Mouse (Mus musculus): ENCODE measurements at regions not wholly inside any gene's neighbourhood (a gene's known extent, or its start where the extent isn't known, plus 50 kb on each side); places are given as distances from the start of the nearest gene placed in this dataset.

GRCm38 (mm10) chr7:73614840-73615555 lies 73.4 kb upstream of the Chd2 start:
- Histone ChIP-seq H3K27ac (peak overlapping the region; percentile 99), H3K4me3 (no peak overlapping the region)
- no peak for TF ChIP-seq CTCF (IDR thresholded peaks at IDR 0.05)
- intact Hi-C loops (cut with DNase I), result no loop called here
- no peak for DNase-seq

- peak overlapping the region; percentile 99 for H3K27ac ChIP-seq
- intact Hi-C loops (cut with DNase I), result no loop called here
- DNase-seq, result no peak
- TF ChIP-seq CTCF (IDR thresholded peaks at IDR 0.05), result no peak
- no peak overlapping the region for H3K4me3 ChIP-seq
Observed at GRCm38 (mm10) chr7:73614341-73614740, 72.7 kb upstream of the Chd2 start.

- DNase-seq, result no peak
- Histone ChIP-seq H3K27ac (peak overlapping the region; percentile 99), H3K4me3 (no peak overlapping the region)
- no peak for TF ChIP-seq CTCF (IDR thresholded peaks at IDR 0.05)
- intact Hi-C loops (cut with DNase I), result no loop called here
Observed at GRCm38 (mm10) chr7:73612752-73613092, 71.1 kb upstream of the Chd2 start.

GRCm38 (mm10) chr7:73611866-73612751 lies 70.5 kb upstream of the Chd2 start:
- no peak overlapping the region for H3K4me3 ChIP-seq
- H3K27ac ChIP-seq, result no peak overlapping the region; the same call in 1 of the 2 replicates
- TF ChIP-seq CTCF (IDR thresholded peaks at IDR 0.05), result no peak
- no peak for DNase-seq
- intact Hi-C loops (cut with DNase I), result no loop called here

- intact Hi-C loops (cut with DNase I), result no loop called here
- DNase-seq, result no peak
- no peak for TF ChIP-seq CTCF (IDR thresholded peaks at IDR 0.05)
- Histone ChIP-seq H3K27ac (peak overlapping the region; percentile 95), H3K4me3 (peak overlapping the region; percentile 66)
Observed at GRCm38 (mm10) chr7:73608804-73609275, 67.2 kb upstream of the Chd2 start.

GRCm38 (mm10) chr7:73608070-73608803 lies 66.6 kb upstream of the Chd2 start:
- Histone ChIP-seq H3K27ac (peak overlapping the region; percentile 95), H3K4me3 (peak overlapping the region; percentile 66)
- TF ChIP-seq CTCF (IDR thresholded peaks at IDR 0.05), result no peak
- DNase-seq, result no peak
- intact Hi-C loops (cut with DNase I), result no loop called here

- no peak for DNase-seq
- intact Hi-C loops (cut with DNase I), result loop anchor here (2.0 kb wide), 1 partner anchor 49 kb away; no protein-coding TSS in a partner anchor
Observed at GRCm38 (mm10) chr7:73607450-73608005, 65.9 kb upstream of the Chd2 start.

GRCm38 (mm10) chr7:73606677-73607449 lies 65.2 kb upstream of the Chd2 start:
- Histone ChIP-seq H3K4me3 (peak overlapping the region; percentile 66), H3K27ac (peak overlapping the region; percentile 95)
- intact Hi-C loops (cut with DNase I), result loop anchor here (2.0 kb wide), 1 partner anchor 48 kb away; no protein-coding TSS in a partner anchor
- peak; percentile 96 for DNase-seq
- no peak for TF ChIP-seq CTCF (IDR thresholded peaks at IDR 0.05)

More at GRCm38 (mm10) chr7:73607450-73608005, 65.9 kb upstream of the Chd2 start:
- Histone ChIP-seq H3K4me3 (peak overlapping the region; percentile 66), H3K27ac (peak overlapping the region; percentile 95)
- no peak for TF ChIP-seq CTCF (IDR thresholded peaks at IDR 0.05)

GRCm38 (mm10) chr7:73604597-73604996 lies 63.0 kb upstream of the Chd2 start:
- Histone ChIP-seq H3K4me3 (no peak overlapping the region), H3K27ac (no peak overlapping the region)
- no peak for DNase-seq
- intact Hi-C loops (cut with DNase I), result no loop called here
- no peak for TF ChIP-seq CTCF (IDR thresholded peaks at IDR 0.05)

- DNase-seq, result no peak
- Histone ChIP-seq H3K27ac (peak overlapping the region; percentile 28), H3K4me3 (no peak overlapping the region)
- intact Hi-C loops (cut with DNase I), result no loop called here
- no peak for TF ChIP-seq CTCF (IDR thresholded peaks at IDR 0.05)
Observed at GRCm38 (mm10) chr7:73602815-73603551, 61.4 kb upstream of the Chd2 start.

- intact Hi-C loops (cut with DNase I), result no loop called here
- Histone ChIP-seq H3K4me3 (no peak overlapping the region), H3K27ac (no peak overlapping the region)
- no peak for TF ChIP-seq CTCF (IDR thresholded peaks at IDR 0.05)
- no peak for DNase-seq
Observed at GRCm38 (mm10) chr7:73601336-73601735, 59.7 kb upstream of the Chd2 start.
